Mouse (Mus musculus) A20 (cell line): Measurements from ENCODE around the gene Slc4a3.

Experiments
- DNase-seq: peaks from one replicate; pipeline ENCODE4 v3.0.0-alpha.2; 2011; ENCODE audit warnings: low read depth, low spot score

Gene Slc4a3

DNA sequence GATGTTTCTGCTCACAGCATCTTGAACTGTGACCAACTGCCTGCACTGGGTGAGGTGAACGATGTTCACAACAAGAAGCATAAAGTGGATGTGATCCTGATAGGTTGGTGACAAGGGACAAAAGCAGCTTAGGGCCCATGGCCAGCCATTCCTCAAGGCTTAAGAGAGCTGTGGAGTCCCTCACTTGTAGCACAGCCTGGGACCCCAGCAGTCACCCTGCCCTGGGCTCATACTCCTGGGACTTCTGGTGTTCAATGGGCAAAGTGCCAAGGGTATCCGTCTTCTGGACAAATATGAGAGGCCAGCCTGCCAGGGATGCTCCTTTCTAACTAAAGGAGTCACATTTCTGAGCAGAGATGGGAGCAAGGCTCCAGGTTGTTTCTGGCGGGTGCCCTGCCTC is 49.9 kb downstream of the Slc4a3 start:
- no peak for DNase-seq

GRCm38 (mm10) chr1:75596906-75597305 is 50.8 kb downstream of the Slc4a3 start:
- peak; percentile 13 for DNase-seq

DNA sequence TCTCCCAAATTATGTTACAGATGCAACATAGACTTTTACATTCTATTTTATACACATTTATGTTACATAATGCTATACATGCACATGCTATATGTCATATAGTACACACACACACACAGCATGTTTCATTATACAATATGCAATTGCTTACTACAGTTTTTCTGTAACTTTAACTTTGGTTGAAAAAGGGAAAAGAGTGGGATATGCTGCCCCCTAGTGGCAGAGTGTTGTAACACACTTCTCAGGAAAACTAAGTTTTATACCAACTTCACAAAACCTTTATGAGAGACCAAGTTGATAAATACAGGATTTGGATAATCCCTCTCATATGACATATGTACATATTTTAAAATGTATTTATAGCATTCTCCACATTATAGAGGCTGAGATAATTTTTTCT is 51.6 kb downstream of the Slc4a3 start:
- peak; percentile 68 for DNase-seq

DNA sequence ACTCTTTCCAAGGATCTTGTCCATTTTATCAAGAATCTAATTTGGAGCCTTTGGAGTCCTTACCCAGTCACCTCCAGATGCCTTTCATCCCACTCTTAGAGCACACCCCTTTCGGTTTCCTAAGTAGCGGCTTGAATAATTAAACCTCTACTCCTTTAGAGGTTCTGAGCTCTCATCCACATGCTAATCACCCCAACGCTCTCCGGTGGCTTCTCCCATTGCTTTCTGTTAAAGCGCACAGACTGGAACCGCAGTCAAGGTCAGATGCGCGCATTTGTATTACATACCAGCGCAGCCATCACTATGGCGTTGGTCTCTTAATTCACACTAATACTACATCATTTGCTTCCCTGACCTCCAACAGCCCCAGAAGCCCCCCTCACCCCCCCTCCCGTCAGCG is 55.7 kb downstream of the Slc4a3 start:
- DNase-seq, result no peak

GRCm38 (mm10) chr1:75603584-75603983 is 57.5 kb downstream of the Slc4a3 start:
- no peak for DNase-seq

- DNase-seq, result no peak
These were observed 62.2 kb downstream of the Slc4a3 start for GRCm38 (mm10) chr1:75608225-75608624.

DNA sequence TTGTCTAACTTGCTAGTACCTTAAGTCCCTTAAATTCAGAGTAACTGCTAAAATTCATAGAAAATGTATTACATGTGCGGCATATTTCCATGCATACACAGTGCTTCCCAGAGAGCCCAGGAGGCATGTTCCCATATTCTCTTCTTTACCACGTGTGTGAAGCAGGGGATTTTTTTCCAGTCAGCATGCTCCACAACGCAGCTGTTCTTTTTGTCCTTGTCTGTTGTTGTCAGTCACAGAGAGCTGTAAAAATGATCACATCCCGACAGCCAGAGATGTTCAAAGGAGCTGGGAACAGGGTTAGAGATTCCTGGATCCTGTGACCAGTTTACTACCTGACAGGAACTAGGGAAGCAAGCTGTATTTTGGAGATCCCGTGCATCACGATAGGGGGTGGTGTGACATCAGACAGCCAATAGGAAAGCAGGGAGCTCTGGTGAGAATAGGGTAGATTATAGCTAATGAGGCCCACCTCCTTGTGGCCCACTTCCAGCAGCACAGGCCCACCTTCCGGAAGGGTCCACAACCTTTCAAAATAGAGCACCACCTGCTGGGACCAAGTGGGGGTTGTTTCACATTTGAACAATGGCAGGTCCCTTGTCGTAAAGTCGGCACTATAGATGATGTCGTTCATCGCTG is 62.7 kb downstream of the Slc4a3 start:
- no peak for DNase-seq

DNA sequence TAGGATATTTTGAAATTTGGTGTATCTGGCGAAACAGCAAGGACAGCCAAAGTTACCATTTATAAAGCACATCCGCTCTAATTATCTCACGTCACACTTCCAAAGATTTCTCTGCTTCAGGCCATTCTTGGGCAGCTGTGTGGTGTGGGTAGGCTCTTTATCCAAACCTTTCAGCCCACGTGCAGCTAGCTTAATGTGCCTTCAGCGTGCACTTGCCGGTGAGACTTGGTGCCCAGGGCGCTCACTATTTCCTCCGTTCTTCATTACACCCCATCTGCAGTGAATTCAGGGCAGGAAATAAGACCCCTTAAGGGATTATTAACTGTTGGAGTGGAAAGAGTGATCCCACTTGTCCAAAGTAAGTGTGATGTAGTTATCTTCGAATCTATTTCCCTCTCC is 63.2 kb downstream of the Slc4a3 start:
- no peak for DNase-seq

- DNase-seq, result no peak
These were observed 64.5 kb downstream of the Slc4a3 start for GRCm38 (mm10) chr1:75610553-75610952.
